Mouse (Mus musculus) erythroblast, embryonic 14.5 days (primary cell): ENCODE data around the gene Galr3. TPM values are rescaled to one million over a fixed set of nuclear protein-coding genes. Genes with fewer than 3 reads are reported as not detected.

Experiments used
- H3K27me3 ChIP-seq: 2 replicates; pipeline ENCODE4 v1.6.1; 2012; ENCODE audit warnings: inconsistent platforms; ENCODE audit not compliant: control insufficient read depth
- H3K36me3 ChIP-seq: 2 replicates; pipeline ENCODE4 v1.6.1; 2012; ENCODE audit warnings: mild to moderate bottlenecking, inconsistent platforms; ENCODE audit not compliant: control insufficient read depth
- H3K4me1 ChIP-seq: 2 replicates; pipeline ENCODE4 v1.6.1; 2012; ENCODE audit warnings: inconsistent platforms; ENCODE audit not compliant: control insufficient read depth
- H3K4me3 ChIP-seq: replicated peaks from 2 replicates; pipeline ENCODE3; 2012; ENCODE audit warnings: moderate library complexity, mild to moderate bottlenecking, inconsistent platforms
- H3K9me3 ChIP-seq: 2 replicates; pipeline ENCODE4 v1.6.1; 2012; ENCODE audit warnings: low read length, inconsistent platforms, mixed read lengths; ENCODE audit not compliant: control insufficient read depth
- GATA1 ChIP-seq: IDR thresholded peaks from 2 replicates; pipeline ENCODE4 v1.6.1; 2012; ENCODE audit warnings: low read length, inconsistent platforms, mixed read lengths
- TAL1 ChIP-seq: IDR thresholded peaks from 3 replicates; pipeline ENCODE4 v1.6.1; 2012; ENCODE audit warnings: low read length, inconsistent platforms, mixed read lengths
- polyA plus RNA-seq: library from polyadenylated mRNA; stranded (reverse); fragments of >175 nt; gene quantifications from 2 replicates; pipeline ENCODE4 v1.2.3, GENCODE M21; 2012

Galr3 gene
- polyA plus RNA-seq, 1 experiment, result not detected

DNA sequence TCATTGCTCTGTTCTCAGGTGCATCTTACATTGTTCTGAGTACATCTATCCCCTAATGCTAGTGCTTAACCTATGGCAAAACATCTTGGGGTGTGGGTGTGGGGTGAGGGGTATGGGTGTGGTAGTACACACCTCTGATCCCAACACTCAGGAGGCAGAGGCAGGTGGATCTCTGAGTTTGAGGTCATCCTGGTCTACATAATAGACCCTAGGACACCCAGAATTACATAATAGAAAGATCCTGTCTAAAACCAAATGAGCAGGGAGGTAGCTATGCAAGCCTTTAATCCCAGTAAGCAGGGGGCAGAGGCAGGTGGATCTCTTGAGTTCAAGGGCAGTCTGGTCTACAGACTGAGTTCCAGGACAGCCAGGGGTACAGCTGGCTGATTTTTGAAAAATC is 32.1 kb downstream of the Galr3 start:
- Histone ChIP-seq H3K4me1 (peaks cover 51% of the 10 kb centered on the region), H3K9me3 (no peaks in the 10 kb centered on the region), H3K4me3 (no peak overlapping the region), H3K27me3 (no peaks in the 10 kb centered on the region), H3K36me3 (peaks cover 28% of the 10 kb centered on the region)
- TF ChIP-seq GATA1 (no peak), TAL1 (no peak)

DNA sequence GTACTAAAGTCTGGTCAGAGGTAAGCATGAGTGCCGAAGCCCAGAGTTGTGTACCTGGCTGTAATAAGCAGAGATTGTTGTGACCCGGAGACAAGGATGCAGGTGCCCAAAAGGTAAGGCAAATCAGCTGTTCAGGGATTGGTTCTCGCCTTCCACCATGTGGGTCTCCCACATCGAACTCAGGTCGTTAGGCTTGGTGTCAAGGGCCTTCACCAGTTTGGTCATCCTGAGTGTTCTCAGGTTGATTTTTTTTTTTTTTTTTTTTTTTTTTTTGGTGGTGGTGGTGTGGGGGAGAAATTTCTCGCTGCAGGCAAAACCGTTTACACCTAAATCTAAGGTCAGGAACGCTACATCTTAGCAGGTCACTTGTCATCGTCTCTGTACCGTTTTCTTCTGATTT is 32.8 kb downstream of the Galr3 start:
- TF ChIP-seq TAL1 (no peak), GATA1 (no peak)
- Histone ChIP-seq H3K9me3 (no peaks in the 10 kb centered on the region), H3K36me3 (peaks cover 35% of the 10 kb centered on the region), H3K4me1 (peaks cover 45% of the 10 kb centered on the region), H3K4me3 (peak overlapping the region; percentile 70), H3K27me3 (no peaks in the 10 kb centered on the region)

DNA sequence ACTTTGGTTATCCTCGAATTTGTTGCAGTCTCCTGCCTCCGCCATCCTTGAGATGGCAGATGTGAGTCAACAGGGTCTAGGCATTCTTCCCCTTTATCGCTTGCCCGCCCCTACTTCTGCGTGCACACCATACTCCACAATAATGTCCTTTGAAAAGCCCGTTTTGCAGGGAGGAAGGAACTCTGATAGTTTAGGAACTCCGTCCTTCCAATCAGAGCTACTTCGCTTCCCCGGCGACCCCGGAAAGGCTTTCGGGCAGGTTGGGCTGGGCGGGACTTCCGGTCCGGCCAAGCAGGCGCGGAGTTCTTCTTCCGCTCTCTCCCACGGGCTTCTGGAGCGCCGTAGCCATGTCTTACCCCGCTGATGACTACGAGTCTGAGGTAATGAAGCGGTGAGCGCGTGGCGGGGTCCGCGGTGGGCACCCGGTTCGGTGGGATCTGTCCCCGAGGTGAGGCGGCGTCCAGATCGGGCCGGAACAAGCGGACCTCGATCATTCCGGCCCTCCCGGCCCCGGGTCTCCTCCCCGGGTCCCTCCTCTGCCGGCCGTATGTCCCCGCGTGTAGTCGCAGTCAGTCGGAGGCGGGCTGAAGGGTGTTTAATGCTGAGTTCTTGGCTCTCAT is 33.3 kb downstream of the Galr3 start, which contains the start of gene Eif3l:
Eif3l (plus strand) TSS at position 267 of the 620 bp plus-strand sequence.
- H3K27me3 ChIP-seq, result no peaks in the 10 kb centered on the region
- H3K36me3 ChIP-seq, result peaks cover 41% of the 10 kb centered on the region
- peak within 1 kb of the TSS; percentile 70 for H3K4me3 ChIP-seq
- TF ChIP-seq GATA1, result no peak
- no peak for TF ChIP-seq TAL1
- peaks cover 40% of the 10 kb centered on the region for H3K4me1 ChIP-seq
- no peaks in the 10 kb centered on the region for H3K9me3 ChIP-seq

DNA sequence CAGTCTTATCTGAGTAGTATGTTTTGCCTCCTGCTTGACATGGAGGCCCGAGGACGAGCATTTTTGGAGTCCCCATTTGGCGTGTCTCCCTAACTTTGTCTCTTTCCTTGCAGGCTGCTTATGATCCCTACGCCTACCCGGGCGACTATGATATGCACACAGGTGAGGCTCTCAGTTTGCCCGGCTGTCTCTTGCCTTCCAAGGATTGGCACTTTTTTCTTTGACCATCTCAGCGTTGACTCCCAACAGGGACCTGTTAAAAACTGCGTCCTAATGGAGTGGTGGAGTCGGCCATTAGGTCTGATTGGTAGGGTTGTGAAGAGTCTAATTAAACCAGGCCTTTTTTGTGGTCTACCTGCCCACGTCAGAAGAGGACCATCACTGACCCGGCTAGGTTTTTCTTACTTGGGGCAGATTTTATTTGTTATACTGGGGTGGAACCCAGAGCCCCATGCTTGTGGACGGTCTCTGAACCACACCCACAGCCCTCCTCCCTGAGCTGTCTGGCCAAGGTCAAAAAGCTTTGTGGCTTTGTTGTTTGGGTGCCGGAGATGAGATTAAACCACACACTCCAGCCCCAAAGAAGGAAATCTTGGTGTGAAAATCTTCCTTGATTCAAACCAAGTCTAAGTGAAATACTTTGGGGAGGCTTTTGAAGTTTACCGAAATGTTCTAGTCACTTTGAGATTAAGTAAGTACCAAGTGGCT is 34.1 kb downstream of the Galr3 start:
- H3K9me3 ChIP-seq, result no peaks in the 10 kb centered on the region
- TF ChIP-seq TAL1 (no peak), GATA1 (no peak)
- H3K36me3 ChIP-seq, result peaks cover 47% of the 10 kb centered on the region
- peaks cover 37% of the 10 kb centered on the region for H3K4me1 ChIP-seq
- peak overlapping the region; percentile 70 for H3K4me3 ChIP-seq
- H3K27me3 ChIP-seq, result no peaks in the 10 kb centered on the region

DNA sequence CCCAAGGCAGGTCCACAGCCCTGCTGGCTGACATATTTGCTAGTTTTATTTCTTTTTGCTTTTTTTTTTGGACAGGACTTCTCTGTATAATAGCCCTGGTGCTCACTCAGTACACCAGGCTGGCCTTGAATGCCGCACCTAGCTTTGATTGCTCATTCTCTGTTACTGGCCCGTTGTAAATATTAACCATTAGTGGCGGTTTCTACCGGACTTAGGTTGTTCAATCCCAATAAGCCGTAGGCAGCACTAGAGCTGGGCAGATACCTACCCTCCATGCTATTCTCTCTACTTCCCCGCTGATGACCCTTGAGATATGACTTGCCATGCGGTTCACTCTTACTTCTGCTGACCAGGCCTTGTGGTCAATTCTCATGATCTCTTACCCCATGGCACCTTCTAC is 37.9 kb downstream of the Galr3 start:
- peaks cover 85% of the 10 kb centered on the region for H3K36me3 ChIP-seq

DNA sequence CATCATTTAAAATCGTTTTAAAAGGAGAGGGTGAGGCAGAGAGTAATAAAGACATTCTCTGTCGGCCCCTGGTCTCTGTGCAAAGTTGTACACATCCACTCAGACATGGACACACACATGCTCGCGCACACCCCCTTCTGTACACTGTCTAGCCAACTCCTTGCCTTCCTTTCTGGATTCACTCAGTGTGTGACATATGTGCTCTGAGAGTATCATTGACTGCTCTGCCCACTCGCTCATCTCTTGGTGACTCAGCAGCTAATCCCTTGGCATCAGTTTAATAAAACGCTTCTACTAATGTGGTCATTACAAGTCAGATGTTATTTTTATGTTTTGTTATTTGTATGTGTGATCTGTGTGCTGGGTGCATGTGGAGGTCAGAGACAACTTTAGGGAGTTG is 50.6 kb downstream of the Galr3 start:
- peaks cover 6% of the 10 kb centered on the region for H3K4me1 ChIP-seq
- H3K27me3 ChIP-seq, result no peaks in the 10 kb centered on the region
- TF ChIP-seq TAL1 (no peak), GATA1 (no peak)
- H3K36me3 ChIP-seq, result peaks cover 89% of the 10 kb centered on the region
- H3K4me3 ChIP-seq, result no peak overlapping the region
- H3K9me3 ChIP-seq, result no peaks in the 10 kb centered on the region

More for the DNA sequence above, 37.9 kb downstream of the Galr3 start:
- TF ChIP-seq GATA1 (no peak), TAL1 (no peak)
- H3K9me3 ChIP-seq, result no peaks in the 10 kb centered on the region
- no peak overlapping the region for H3K4me3 ChIP-seq
- H3K4me1 ChIP-seq, result peaks cover 24% of the 10 kb centered on the region
- no peaks in the 10 kb centered on the region for H3K27me3 ChIP-seq

Other genes with a start within 250 kb of the Galr3 start
- gene Card10, start 238.8 kb upstream of the Galr3 start, polyA plus RNA-seq, result 0.01 and 0.02 TPM in 2 replicates
- 0.04 and 0.05 TPM in 2 replicates for gene Cdc42ep1, start 199.3 kb upstream of the Galr3 start, polyA plus RNA-seq
- gene Lgals2, start 186.4 kb upstream of the Galr3 start, polyA plus RNA-seq, result not detected in 2 replicates
- gene Gga1, start 164.7 kb upstream of the Galr3 start, polyA plus RNA-seq, result 13.3 and 13.7 TPM in 2 replicates
- 0.04 TPM in 1 of 2 replicates, not detected in the other for gene Gm49510, start 142.2 kb upstream of the Galr3 start, polyA plus RNA-seq
- gene Sh3bp1, start 142.1 kb upstream of the Galr3 start, polyA plus RNA-seq, result 13.6 and 16.2 TPM in 2 replicates
- gene Pdxp, start 128.0 kb upstream of the Galr3 start, polyA plus RNA-seq, result 2.1 and 3.0 TPM in 2 replicates
- 121 and 168 TPM in 2 replicates for gene Lgals1, start 115.2 kb upstream of the Galr3 start, polyA plus RNA-seq
- gene Nol12, start 107.0 kb upstream of the Galr3 start, polyA plus RNA-seq, result 3.9 and 5.4 TPM in 2 replicates
- gene Triobp, start 94.2 kb upstream of the Galr3 start, polyA plus RNA-seq, result 19.1 and 20.3 TPM in 2 replicates
- gene H1f0, start 13.4 kb upstream of the Galr3 start, polyA plus RNA-seq, result 15.5 and 19.5 TPM in 2 replicates
- gene Ankrd54, start 21.0 kb downstream of the Galr3 start, polyA plus RNA-seq, result 13.6 and 25.2 TPM in 2 replicates
- gene Eif3l, start 33.3 kb downstream of the Galr3 start, polyA plus RNA-seq, result 1.8 and 3.6 TPM in 2 replicates
- gene Micall1, start 67.0 kb downstream of the Galr3 start, polyA plus RNA-seq, result 0.05 and 0.09 TPM in 2 replicates
- gene Polr2f, start 99.1 kb downstream of the Galr3 start, polyA plus RNA-seq, result 13.8 and 15.3 TPM in 2 replicates
- not detected in 2 replicates for gene 1700088E04Rik, start 99.4 kb downstream of the Galr3 start, polyA plus RNA-seq
- gene Sox10, start 123.4 kb downstream of the Galr3 start, polyA plus RNA-seq, result not detected in 2 replicates
- gene Pick1, start 187.3 kb downstream of the Galr3 start, polyA plus RNA-seq, result 0.76 and 0.91 TPM in 2 replicates
- not detected in 2 replicates for gene Gm49486, start 187.5 kb downstream of the Galr3 start, polyA plus RNA-seq
- gene Slc16a8, start 212.9 kb downstream of the Galr3 start, polyA plus RNA-seq, result not detected in 2 replicates
- gene Baiap2l2, start 243.7 kb downstream of the Galr3 start, polyA plus RNA-seq, result not detected in 2 replicates